Mouse (Mus musculus): ENCODE measurements at regions not wholly inside any gene's neighbourhood (a gene's known extent, or its start where the extent isn't known, plus 50 kb on each side); places are given as distances from the start of the nearest gene placed in this dataset.

DNA sequence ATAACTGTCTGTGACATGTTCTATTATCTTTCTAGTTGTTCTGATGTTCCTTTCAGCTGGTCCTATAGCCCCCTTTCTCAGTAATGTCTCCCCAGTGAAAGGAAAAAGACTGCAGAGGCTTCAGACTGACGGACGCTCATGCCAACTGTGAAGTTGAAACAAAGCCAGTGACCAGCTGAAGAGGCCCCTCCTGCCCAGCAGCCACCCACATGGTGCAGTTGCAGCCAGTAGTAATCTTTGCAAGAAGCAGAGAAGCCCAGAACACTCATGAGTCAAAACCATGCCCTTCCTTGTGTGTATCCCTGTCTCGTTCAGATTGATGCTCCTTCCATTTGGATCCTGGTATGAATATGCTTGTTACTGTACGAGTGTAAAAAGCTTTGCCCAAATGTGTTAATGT lies 428.7 kb upstream of the Ubash3b start:
- no peak for DNase-seq (ENCODE audit: low spot score)

DNA sequence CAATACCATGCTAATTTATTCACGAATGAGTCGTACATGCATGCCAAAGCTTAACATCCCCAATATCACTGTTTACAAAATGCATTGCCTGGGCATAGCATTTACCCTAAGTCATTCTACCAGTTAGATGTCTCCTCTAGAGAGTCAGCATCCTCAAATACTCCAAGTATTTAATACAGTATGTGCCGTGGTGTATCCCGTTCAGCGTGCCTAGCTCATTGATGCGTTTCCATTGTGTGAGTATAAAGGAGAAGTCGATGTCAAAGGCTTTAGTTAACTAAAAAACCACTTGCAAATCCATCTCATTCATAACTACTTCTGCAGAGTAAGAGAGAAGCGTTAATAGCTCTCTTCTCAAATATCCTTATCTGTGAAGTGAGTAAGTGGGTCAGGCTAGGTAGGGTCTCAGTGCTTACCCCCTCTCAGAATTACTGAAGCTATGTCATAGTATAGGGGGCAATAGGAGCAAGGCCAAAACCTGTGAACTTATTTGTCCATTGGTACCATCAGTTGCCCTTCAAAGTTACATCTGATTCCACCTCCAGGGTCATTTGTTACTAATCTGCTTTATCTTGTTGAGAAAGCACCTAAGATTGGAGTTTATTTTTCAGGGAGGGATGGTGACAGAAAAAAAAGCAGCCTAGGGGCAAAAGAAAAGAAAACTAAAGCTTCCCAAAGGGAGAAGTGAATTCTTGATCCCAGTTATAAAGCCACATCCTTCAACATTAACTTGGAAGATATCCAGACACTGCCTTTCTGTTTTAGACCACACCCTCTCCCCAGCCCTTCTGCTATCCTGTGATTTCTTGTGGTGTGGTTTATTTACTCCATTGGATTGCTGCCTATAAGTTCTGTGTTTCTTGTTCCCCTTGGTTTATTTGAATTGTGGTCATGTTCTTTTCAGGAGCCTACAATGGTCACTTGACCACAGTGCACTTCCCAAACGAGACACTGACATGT lies 427.2 kb upstream of the Ubash3b start:
- DNase-seq (ENCODE audit: low spot score) = no peak

DNA sequence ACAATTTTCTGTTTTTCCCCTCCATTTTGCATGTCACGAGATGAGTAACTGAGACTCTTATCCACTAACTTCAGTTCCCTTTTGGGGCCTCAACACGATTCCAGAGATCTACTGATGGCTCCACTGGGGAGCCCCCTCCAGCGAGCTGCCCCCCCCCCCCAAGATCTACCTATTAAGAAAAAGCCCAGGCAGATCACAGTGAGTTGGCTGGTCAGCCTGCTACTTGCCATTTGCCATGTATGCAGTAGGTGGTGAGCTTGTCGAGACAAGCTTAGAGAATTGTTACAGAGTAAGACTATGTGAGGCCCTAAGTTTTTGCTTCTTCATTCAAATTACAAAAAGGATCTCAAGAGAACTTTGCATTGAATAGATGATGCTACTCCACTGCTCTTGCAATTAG lies 426.3 kb upstream of the Ubash3b start:
- no peak for DNase-seq (ENCODE audit: low spot score)

DNA sequence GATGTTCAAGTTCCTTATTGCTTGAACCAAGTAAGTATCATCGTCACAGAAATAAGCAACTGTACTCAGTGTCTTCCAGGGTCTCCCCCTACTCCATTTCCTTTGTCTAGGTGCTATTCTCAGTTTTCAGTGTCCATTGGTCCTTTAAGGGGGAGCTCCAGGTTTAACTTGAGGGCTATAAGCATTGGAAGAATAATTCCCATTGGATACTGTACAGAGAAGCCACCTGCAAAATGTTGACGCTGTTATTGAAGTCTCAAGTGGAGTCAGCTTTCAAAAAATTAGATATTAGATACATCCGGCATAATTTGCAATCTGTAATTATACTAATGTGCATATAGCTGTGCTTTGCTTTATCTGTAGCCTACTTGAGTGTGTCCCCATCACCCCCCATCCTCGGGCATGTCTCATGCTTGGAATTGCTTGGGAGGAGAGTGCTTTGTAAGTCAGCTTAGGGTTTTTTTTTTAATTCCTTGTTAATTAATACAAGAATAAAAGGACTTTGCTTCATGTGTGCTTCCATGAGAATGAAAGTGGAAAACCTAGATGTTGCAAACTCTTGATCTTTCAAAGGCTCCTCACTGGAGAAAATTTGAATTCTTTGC lies 425.6 kb upstream of the Ubash3b start:
- no peak for DNase-seq (ENCODE audit: low spot score)

DNA sequence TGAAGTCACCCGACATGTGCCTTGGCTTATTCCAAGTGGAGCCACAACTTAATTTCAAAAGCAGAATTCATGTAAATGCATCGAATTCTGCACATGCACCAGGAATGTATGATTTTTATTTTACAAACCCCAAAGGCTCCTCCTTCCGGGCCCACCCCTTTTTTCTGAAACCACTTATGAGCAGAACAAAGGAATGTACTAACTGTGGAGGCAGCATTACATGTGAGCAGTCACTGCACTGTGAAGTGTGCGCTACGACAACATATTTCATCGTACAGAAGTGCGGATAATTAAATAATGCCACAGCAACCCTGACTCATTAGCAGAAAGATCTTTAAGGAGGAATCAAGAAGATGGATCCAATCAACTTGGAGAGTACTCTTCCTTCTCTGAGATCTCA lies 424.8 kb upstream of the Ubash3b start:
- no peak for DNase-seq (ENCODE audit: low spot score)

DNA sequence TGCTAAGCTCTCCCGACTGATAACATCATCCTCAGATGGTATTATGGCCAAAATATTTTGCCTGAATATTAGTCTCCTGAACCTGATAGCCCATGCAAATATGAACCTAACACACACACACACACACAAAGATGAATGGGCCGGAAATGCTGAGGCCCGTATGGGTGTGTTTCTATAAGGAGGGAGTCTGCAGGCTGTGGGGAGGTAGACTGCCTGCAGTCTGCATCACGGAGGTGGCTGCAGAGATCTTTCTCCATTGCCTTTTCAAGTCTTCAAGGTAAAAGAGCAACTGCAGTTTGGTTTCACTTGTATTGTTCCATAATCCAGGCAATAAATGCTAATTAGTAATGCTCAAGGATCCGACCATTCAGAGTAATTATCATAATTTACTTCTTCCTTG lies 424.3 kb upstream of the Ubash3b start:
- DNase-seq (ENCODE audit: low spot score) = no peak

DNA sequence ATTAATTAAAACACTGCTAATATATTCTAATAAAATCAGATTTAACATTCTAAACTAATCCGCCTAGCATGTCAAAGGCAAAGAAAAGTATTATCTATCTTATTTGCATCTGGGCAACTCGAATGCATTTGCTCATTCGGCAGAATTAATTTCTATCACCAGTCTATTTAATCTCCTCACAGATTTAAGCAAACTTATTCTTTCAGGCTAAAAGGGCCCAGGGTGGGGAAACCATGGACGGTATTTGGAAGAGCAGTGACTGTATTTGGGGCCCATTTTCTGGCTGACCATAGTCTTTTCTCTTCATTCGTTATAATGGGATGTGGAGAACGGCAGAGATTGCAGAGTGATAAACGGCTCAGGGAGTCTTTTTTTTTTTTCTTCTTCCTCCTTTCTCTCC lies 423.5 kb upstream of the Ubash3b start:
- no peak for DNase-seq (ENCODE audit: low spot score)

DNA sequence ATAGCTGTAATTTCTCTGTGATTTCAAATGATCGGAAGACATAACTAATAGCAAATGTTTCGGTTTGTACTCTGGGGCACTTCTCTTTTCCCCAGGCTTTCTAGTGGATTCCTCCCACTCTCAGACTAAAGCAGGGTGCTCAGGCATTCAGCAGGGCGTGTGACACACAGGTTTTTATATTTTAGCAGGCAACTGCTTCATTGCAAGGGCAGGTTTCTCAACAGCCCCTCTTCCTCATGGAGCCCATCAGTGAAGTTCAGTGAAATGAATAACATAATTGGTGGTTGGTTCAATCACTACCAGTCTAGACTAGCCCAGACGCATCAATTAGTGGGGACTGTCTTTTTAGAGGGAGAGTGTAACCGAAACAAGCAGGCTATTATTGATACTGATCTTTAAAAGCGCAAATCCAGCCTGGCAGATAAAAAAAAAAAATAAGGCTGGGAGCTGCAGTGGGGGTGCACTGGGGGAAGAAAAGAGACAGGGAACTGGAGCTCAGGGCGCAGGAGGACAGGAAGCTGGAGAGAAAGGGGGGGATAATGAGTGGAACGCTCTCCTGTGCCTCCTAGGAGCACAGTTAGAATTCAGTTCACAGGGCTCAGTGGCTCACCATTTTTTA lies 422.3 kb upstream of the Ubash3b start:
- no peak for DNase-seq (ENCODE audit: low spot score)

DNA sequence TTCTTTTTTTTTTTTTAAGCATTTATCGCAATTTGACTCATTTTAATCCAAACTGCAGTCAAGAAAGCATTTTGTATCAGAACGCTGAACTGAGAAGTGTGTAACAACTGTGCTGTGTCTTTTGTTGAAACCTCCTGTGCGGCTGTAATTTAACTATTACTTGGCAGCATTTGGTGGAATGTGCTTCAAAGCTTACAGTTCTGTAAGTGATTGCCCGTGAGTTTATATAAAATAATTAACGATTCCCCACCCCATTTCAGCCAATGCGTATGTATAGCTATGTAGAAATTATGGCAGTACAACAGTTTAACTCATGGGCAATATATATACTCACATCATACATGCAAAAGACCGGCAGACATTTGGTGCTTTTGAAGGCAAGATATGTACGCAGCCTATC lies 421.8 kb upstream of the Ubash3b start:
- DNase-seq (ENCODE audit: low spot score) = no peak

DNA sequence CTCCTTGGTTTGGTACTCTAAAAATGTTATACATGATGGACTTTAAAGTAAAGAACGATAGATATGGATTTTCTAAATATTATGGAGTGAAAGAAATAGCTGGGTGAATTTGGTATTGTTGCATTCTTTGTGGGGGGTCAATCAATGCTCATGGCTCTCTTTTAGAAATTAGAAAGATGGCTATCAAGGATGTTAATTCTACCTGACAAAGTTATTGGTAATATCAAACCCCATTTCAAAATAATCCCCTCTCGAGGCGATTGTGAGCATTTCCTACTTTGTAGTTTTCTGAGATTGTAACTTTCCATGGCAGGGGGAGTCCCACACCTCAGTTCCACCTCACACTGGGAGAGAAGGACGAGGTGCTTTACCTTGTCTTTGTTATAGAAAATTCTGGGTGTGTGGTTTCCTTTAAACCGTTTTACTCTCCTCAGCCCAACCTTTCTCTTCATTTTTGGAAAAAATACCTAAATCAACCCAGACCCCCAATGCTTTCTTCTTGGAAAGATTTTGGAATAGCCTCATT lies 421.3 kb upstream of the Ubash3b start:
- no peak for DNase-seq (ENCODE audit: low spot score)

DNA sequence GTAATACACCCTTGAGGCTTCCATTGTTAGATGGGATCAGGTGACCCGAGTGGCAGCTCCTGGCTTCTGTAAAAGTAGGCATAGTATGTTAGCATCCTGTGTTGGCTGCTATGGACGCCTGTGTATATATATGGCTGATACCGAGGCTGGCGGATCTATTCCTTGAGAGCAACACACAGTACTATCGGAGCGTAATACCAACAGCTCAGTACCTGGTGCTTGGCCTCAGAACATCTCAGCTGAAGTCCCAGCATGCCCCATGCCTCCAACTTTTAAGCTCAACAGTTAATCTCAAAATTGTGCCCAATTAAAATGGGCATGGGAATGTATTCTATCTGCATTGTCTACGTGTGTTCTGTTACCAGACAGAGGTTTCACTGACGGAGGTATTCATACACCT lies 420.7 kb upstream of the Ubash3b start:
- no peak for DNase-seq (ENCODE audit: low spot score)

DNA sequence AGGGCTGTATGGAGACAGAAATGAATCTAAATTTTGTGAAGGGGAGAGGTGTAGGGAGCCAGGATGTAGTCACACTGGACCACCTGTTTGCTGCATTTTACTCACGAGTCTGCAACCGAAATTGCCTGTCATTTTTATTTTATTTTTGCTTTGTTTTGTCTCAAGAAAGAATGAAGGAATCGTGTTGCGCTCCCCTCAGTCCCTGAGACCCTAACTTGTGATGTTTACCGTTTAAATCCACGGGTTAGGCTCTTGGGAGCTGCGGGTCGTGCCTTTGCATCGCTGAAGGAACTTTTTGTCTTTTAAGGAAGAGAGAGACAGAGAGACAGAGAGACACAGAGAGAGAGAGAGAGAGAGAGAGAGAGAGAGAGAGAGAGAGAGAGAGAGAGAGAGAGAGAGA lies 420.2 kb upstream of the Ubash3b start:
- no peak for DNase-seq (ENCODE audit: low spot score)

DNA sequence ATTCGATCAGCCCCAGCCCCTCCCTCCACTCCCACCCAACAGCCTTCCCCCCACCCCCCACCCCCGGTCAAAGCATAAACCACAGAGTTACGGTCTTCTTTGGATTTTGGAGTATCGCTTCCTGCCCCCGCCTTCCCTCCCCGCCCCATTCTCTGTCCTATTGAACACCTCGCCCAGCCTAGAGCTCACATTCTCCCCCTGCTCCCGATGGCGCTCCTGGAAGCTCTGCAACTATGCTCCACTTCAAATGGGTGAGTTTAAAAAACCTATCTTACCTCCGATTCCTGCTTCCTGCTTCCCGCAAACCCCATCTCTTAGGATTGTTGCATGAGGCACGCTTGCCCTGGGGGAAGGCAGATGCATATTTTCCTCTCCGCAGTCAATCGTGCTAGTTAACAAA lies 419.7 kb upstream of the Ubash3b start:
- DNase-seq (ENCODE audit: low spot score) = no peak

DNA sequence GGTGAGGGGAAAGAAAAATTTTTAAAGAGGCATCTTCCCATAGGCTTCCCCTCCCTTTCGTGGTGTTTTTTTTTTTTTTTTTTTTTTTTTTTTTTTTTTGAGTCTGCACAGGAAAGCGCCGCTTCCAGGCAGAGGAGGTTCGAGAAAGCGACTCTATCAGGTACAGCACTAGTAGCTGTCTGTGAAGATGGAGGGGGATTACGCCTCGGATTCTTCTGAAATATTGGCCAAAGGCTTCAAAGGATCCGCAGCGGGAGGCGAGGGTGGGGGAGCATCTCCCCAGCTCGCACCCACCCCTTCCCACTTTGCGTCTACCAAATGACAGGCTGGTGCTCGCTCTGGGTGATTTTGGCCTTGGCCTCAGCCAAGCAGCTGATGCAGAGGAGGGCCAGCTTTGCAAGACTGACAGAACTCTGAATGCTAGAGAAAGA lies 419.1 kb upstream of the Ubash3b start:
- peak; percentile 35 for DNase-seq (ENCODE audit: low spot score)

DNA sequence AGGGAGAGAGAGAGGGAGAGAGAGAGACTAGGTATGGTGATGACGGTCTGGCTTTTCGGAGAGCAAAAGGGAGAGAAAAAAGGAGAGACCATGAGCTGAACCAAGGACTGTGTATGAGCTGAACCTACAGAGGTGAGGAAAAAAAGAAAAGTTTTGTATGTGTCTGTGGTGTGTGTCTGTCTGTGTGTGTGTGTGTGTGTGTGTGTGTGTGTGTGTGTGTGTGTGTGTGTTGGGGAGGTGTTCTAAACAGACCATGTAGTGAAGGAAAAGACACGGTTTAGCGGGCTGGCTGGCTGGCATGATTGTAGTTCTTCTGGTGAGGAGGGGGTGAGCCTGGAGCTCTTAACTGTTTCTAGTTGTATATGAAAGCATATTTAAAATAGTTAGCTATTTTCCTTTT lies 418.6 kb upstream of the Ubash3b start:
- no peak for DNase-seq (ENCODE audit: low spot score)

DNA sequence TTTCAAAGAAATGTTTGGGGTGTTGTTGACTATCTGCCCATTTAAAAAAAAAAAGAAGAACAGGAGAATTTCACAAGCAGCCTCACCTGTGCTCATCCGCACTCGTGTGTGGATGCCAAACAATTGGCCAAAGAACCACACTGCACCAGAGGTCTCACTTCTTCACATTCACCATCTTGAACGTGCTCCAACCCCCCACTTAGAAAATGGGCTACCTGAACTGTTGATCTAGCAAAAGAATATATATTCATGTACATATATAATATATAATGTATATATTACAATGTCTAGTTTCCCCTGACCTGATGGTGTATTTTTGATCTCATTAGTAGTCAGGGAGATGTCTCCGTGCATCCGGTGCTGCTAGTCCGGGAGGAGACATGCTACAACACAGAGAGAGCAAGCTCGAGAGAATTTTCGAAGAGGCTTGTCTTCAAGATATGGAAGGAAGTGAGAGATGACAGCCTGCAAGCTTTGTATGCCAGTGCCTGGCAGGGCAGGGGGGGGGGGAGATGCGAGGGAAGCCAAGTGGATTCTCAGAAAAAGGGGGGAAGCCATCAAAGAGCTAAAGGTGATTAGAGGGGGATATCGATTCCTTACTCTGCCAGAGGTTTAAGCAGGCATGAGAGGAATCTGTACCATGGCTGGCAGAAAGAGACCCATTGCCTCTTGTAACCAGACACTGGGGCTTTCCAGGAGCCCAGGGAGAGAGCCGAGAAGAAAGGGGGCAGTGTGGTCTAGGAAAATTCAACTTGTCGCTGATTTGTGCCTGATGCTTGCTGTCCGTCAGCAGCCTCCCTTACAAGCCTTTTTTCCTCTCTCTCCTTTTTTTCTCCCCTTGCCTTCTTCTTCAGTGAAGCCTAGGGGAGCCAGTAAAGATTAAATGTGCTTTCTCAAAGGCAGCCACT lies 417.9 kb upstream of the Ubash3b start:
- no peak for DNase-seq (ENCODE audit: low spot score)

DNA sequence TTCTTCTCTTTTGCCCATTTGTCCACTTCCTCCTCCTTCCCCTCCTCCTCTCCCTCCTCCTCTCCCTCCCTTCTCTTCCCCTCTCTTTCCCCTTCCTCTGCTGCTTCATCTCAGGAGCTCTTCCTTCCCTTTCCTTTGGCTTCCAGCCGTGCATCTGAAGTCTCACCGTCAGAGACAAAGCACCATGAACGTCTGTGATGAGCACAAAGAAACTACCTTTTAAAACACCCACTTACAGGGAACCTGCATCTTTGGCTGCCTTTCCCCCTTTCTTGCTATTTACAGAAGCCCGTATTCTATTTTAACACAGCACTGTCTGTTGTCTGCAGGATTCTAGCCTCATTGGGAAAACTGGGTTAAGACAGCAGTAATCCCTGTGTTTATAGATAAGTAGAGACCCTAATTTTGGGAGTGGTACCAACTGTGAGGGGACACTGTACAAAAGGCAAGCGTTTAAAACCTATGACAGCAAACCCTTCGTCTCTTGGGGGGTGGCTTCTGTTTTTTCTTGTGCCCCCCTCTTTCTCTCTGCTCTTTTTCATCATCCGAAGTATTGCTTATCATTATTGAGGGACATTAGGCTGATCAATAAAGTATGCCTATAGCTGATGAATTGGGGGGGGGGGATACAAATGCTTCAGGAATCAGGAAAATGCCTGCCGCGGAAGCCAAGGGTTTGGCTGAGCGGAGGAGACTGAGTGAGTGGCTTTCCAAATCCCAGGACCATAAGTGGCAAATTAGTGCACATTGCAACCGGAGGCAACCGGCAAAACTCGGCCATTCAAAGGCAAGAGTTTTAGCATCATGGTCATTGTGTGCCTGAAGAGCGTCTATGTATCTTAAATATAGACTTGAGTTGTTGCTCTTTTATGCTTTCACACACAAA lies 417.0 kb upstream of the Ubash3b start:
- DNase-seq (ENCODE audit: low spot score) = no peak

DNA sequence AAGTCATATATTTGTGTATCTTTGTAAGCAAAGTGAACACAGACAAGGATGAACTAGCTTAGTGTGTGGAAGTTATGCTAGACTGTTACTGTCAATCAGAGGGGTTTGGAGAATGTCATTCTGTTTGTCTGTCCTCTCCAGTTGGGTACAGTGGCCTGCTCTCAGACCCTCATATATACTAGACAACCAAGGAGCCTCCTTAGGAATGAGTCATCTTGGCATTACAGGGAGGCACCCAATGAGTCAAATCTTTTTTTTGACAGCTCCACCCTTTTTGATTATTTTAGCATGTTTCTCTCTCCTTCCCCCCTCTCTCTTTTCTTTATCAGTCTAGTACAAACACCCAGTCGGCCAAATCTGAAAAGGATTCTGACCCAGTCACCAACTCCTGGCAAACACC lies 416.3 kb upstream of the Ubash3b start:
- DNase-seq (ENCODE audit: low spot score) = no peak

DNA sequence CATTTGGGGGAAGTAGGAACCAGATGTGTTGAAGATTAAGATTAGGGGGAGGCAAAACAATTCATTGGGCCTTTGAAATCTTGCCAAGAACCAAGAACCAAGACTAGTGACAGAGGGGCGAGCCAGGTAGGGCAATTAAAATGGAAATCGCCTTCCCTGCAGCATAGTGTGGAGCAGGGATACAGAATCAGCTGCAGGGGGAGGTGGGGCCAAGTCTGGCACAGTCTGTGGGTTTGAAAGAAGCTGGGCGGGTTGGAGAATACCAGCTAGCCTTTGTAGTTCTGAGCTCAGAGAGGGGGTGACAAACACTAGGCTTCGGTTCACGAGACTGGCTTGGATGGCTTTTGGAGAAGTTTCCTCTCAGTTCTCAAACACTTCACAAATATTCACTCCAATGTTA lies 414.3 kb upstream of the Ubash3b start:
- DNase-seq (ENCODE audit: low spot score) = no peak

DNA sequence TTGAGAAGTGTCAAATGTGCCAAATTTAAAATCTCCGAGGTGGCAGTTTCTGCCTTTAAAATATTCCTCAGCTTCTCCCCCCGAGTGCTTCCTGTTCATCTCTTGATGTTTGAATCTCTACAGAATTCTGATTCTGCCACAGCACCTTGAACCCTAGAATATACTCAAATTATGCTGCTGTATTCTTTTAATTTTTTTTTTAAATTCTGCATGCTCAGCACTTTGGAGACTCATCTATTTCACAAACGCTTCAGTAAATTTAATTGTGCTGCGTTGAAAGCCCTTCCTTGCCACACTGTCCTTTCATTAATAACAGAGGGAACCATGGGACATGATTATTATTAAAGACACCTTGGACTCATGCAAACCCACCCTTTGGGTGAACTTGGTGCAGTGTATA lies 408.8 kb upstream of the Ubash3b start:
- DNase-seq (ENCODE audit: low spot score) = no peak

DNA sequence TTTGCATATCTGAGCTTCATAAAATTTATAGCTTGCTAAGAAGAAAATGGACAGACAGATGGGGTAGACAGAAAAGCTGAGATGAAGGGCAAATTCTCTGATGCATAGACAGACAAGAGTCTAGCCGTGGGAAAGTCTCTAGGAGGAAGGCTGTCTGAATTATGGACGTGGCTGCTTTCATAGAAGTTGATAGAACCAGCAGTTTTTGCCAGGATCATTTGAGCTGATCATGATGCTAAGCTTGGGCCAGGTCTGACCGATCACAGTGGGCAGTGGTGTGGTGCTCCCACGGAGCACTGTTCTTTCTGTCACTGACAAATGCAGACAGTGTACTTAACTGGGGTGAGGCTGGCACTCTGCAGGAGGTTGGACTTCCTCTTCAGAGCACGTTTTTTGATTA lies 405.0 kb upstream of the Ubash3b start:
- DNase-seq (ENCODE audit: low spot score) = no peak
